Mouse (Mus musculus) testis, adult 2 months (tissue): ENCODE results near the gene Lsm6. TPM values are rescaled to one million over a fixed set of nuclear protein-coding genes. Genes with fewer than 3 reads are reported as not detected.

Experiments used
- H3K27ac ChIP-seq: fragments of 200-500 bp; 2 replicates; pipeline ENCODE4 v1.5.1; 2012; ENCODE audit warnings: low read depth, low read length; ENCODE audit not compliant: control insufficient read depth, insufficient read depth
- H3K27me3 ChIP-seq: fragments of 200-500 bp; 2 replicates; pipeline ENCODE4 v1.6.1; 2012; ENCODE audit warnings: mild to moderate bottlenecking, low read length, moderate library complexity; ENCODE audit not compliant: control insufficient read depth, insufficient read depth
- H3K36me3 ChIP-seq: fragments of 200-500 bp; 2 replicates; pipeline ENCODE4 v1.6.1; 2012; ENCODE audit warnings: mild to moderate bottlenecking, low read length; ENCODE audit not compliant: control insufficient read depth, insufficient read depth
- H3K4me1 ChIP-seq: fragments of 200-500 bp; 2 replicates; pipeline ENCODE4 v1.6.1; 2012; ENCODE audit warnings: low read length; ENCODE audit not compliant: control insufficient read depth, insufficient read depth
- H3K4me3 ChIP-seq: fragments of 200-500 bp; 2 replicates; pipeline ENCODE4 v1.5.1; 2012; ENCODE audit warnings: low read depth, mild to moderate bottlenecking, low read length, moderate library complexity, mixed read lengths; ENCODE audit not compliant: control insufficient read depth
- CTCF ChIP-seq: fragments of 200-500 bp; IDR thresholded peaks from 2 replicates; pipeline ENCODE4 v1.5.1; 2012; ENCODE audit warnings: low read depth, mild to moderate bottlenecking, inconsistent platforms, low read length, moderate library complexity; ENCODE audit not compliant: control insufficient read depth, insufficient read depth, insufficient replicate concordance
- POLR2A ChIP-seq: fragments of 200-500 bp; IDR thresholded peaks from 2 replicates; pipeline ENCODE4 v1.6.1; 2012; ENCODE audit warnings: low read depth, mild to moderate bottlenecking, inconsistent platforms, low read length, moderate library complexity; ENCODE audit not compliant: control insufficient read depth
- polyA plus RNA-seq: library from polyadenylated mRNA; depleted of rRNA; stranded (reverse); fragments of >200 nt; gene quantifications from 2 replicates; pipeline ENCODE4 v1.2.3, GENCODE M21; 2012

The Lsm6 gene
- polyA plus RNA-seq, 1 experiment = 8.4 TPM

GRCm38 (mm10) chr8:78813021-78813420 is 7.9 kb downstream of the Lsm6 start:
- Histone ChIP-seq H3K27me3 (no peaks in the 10 kb centered on the region), H3K36me3 (peaks cover 2% of the 10 kb centered on the region), H3K27ac (no peak overlapping the region), H3K4me1 (no peaks in the 10 kb centered on the region), H3K4me3 (no peak overlapping the region)
- TF ChIP-seq CTCF (no peak), POLR2A (no peak)

GRCm38 (mm10) chr8:78812446-78812845 is 8.5 kb downstream of the Lsm6 start:
- H3K27me3 ChIP-seq = no peaks in the 10 kb centered on the region
- H3K27ac ChIP-seq = no peak overlapping the region
- H3K4me1 ChIP-seq = no peaks in the 10 kb centered on the region
- H3K4me3 ChIP-seq = no peak overlapping the region
- TF ChIP-seq CTCF (no peak), POLR2A (no peak)
- peaks cover 2% of the 10 kb centered on the region for H3K36me3 ChIP-seq

DNA sequence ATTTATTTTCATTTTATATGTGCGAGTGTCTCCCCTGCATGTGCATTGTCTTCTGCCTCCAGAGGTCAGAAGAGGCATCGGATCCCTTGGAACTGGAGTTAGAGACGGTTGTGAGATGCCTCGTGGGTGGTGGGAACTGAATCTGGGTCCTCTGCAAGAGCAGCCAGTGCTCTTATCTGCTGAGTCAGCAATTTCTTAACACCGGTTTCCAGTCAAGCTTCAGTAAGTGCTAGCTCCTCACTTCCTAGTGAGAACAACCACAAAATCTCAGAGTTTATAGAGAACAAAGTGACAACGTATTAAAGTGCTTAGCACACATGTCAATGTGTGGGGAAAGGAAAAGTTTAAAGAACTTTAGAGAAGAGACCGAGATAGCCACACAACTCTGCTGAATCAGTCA is 9.2 kb downstream of the Lsm6 start:
- Histone ChIP-seq H3K27ac (no peak overlapping the region), H3K4me1 (no peaks in the 10 kb centered on the region), H3K27me3 (no peaks in the 10 kb centered on the region), H3K4me3 (no peak overlapping the region), H3K36me3 (peaks cover 2% of the 10 kb centered on the region)
- TF ChIP-seq CTCF (no peak), POLR2A (no peak)

DNA sequence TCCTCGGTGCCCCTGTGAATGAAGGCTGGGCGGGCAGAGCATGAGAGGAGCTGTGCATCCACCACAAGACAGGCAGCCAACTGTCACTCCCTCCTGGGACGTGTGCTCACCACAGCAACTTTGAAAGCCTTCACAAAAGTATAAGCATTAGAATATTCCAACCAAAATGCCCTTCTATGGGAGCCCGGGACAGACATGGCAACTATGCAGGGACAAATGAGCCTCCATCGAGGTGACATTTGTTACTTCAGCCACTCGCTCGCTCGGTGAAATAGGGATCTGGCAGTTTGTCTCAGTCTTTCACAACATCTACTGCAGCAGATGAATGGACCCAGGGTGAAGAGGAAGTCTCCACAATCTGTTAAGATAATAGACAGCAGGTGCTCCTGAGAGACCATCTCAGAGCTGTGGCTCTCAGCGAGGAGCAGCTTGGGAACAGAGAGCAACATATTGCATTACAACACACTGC is 10.7 kb downstream of the Lsm6 start:
- Histone ChIP-seq H3K27ac (no peak overlapping the region), H3K27me3 (no peaks in the 10 kb centered on the region), H3K36me3 (peaks cover 3% of the 10 kb centered on the region), H3K4me1 (no peaks in the 10 kb centered on the region), H3K4me3 (no peak overlapping the region)
- TF ChIP-seq POLR2A = no peak
- no peak for TF ChIP-seq CTCF

GRCm38 (mm10) chr8:78809454-78810206 is 11.3 kb downstream of the Lsm6 start:
- H3K36me3 ChIP-seq = peaks cover 3% of the 10 kb centered on the region
- H3K27ac ChIP-seq = no peak overlapping the region
- H3K27me3 ChIP-seq = no peaks in the 10 kb centered on the region
- no peak overlapping the region for H3K4me3 ChIP-seq
- TF ChIP-seq CTCF (no peak), POLR2A (no peak)
- H3K4me1 ChIP-seq = no peaks in the 10 kb centered on the region

- Histone ChIP-seq H3K27ac (no peak overlapping the region), H3K4me1 (no peaks in the 10 kb centered on the region), H3K4me3 (no peak overlapping the region), H3K27me3 (no peaks in the 10 kb centered on the region), H3K36me3 (peaks cover 3% of the 10 kb centered on the region)
- TF ChIP-seq POLR2A (no peak), CTCF (no peak)
Observed at GRCm38 (mm10) chr8:78808888-78809287, 12.1 kb downstream of the Lsm6 start.

DNA sequence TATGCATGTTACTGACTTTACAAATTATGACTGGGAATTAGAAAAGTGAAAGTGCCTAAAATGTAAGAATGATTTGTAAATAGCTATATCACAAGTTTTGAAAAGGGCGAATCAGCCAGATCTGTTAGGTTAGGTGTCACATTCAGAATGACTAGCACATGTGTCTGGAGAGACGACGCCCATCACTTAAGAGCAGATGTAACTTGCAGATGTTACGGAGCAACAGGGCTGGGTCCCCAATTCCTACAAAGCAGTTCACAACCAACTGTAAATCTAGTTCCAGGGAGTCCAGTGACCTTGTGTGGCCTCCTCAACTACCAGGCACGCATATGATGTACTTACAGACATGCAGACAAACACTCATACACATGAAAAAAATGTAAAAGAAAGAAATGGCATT is 12.5 kb downstream of the Lsm6 start:
- Histone ChIP-seq H3K36me3 (peaks cover 3% of the 10 kb centered on the region), H3K27me3 (no peaks in the 10 kb centered on the region), H3K27ac (no peak overlapping the region), H3K4me3 (no peak overlapping the region), H3K4me1 (no peaks in the 10 kb centered on the region)
- TF ChIP-seq CTCF (no peak), POLR2A (no peak)
